Mouse (Mus musculus): Measurements from ENCODE around the gene Sgsm2. TPM values are rescaled to one million over a fixed set of nuclear protein-coding genes. Genes with fewer than 3 reads are reported as not detected.
A peak's percentile ranks its signal among the peaks of the same experiment; 100 is the strongest.

Gene Sgsm2
- total and polyA plus RNA-seq, 3 experiments: 5.1 to 8.3 (median 5.3) TPM

- no peak for DNase-seq
- Histone ChIP-seq H3K27me3 (ENCODE audit: control insufficient read depth, insufficient read depth, low read length) (no peaks in the 10 kb centered on the region), H3K9ac (ENCODE audit: low read depth, low read length) (no peak overlapping the region), H3K79me2 (replicated peaks; ENCODE audit: control insufficient read depth, insufficient read depth, low read length) (no peaks in the 10 kb centered on the region), H3K4me3 (no peak overlapping the region), H3K27ac (no peak overlapping the region), H3K4me1 (ENCODE audit: control insufficient read depth, insufficient read depth, low read length) (no peaks in the 10 kb centered on the region), H3K36me3 (ENCODE audit: control insufficient read depth, insufficient read depth, low read length) (no peaks in the 10 kb centered on the region)
- TF ChIP-seq POLR2A (IDR thresholded peaks at IDR 0.05; ENCODE audit: insufficient read depth, low read depth, low read length): no peak
- TF ChIP-seq CTCF (IDR thresholded peaks at IDR 0.05): peak; percentile 39
- intact Hi-C loops (cut with DNase I): loop anchor here (5.0 kb wide), 1 partner anchor 37 kb away; no protein-coding TSS in a partner anchor
Observed at GRCm38 (mm10) chr11:74810134-74810533, 86.7 kb downstream of the Sgsm2 start.

GRCm38 (mm10) chr11:74808251-74808853 lies 88.5 kb downstream of the Sgsm2 start:
- Histone ChIP-seq H3K27me3 (ENCODE audit: control insufficient read depth, insufficient read depth, low read length) (no peaks in the 10 kb centered on the region), H3K27ac (no peak overlapping the region), H3K4me1 (ENCODE audit: control insufficient read depth, insufficient read depth, low read length) (no peaks in the 10 kb centered on the region), H3K36me3 (ENCODE audit: control insufficient read depth, insufficient read depth, low read length) (no peaks in the 10 kb centered on the region), H3K79me2 (replicated peaks; ENCODE audit: control insufficient read depth, insufficient read depth, low read length) (no peaks in the 10 kb centered on the region), H3K9ac (ENCODE audit: low read depth, low read length) (no peak overlapping the region), H3K4me3 (no peak overlapping the region)
- TF ChIP-seq CTCF (IDR thresholded peaks at IDR 0.05): no peak
- TF ChIP-seq EP300 (IDR thresholded peaks at IDR 0.05; ENCODE audit: insufficient read depth, low read depth, low read length): no peak
- no peak for TF ChIP-seq POLR2A (IDR thresholded peaks at IDR 0.05; ENCODE audit: insufficient read depth, low read depth, low read length)
- WGBS: 84% methylated on average over 6 of the region's 6 CpGs
- intact Hi-C loops (cut with DNase I): no loop called here
- no peak for DNase-seq

GRCm38 (mm10) chr11:74807246-74807882 lies 89.5 kb downstream of the Sgsm2 start:
- WGBS: 89% methylated on average over 6 of the region's 6 CpGs
- no peak overlapping the region for H3K9ac ChIP-seq (ENCODE audit: low read depth, low read length)
- no peak overlapping the region for H3K27ac ChIP-seq
- no peak for DNase-seq
- no peaks in the 10 kb centered on the region for H3K36me3 ChIP-seq (ENCODE audit: control insufficient read depth, insufficient read depth, low read length)
- no peaks in the 10 kb centered on the region for H3K27me3 ChIP-seq (ENCODE audit: control insufficient read depth, insufficient read depth, low read length)
- H3K79me2 ChIP-seq (replicated peaks; ENCODE audit: control insufficient read depth, insufficient read depth, low read length): no peaks in the 10 kb centered on the region
- intact Hi-C loops (cut with DNase I): no loop called here
- H3K4me1 ChIP-seq (ENCODE audit: control insufficient read depth, insufficient read depth, low read length): no peaks in the 10 kb centered on the region
- H3K4me3 ChIP-seq: no peak overlapping the region
- TF ChIP-seq CTCF (IDR thresholded peaks at IDR 0.05): no peak
- TF ChIP-seq POLR2A (IDR thresholded peaks at IDR 0.05; ENCODE audit: insufficient read depth, low read depth, low read length): no peak
- no peak for TF ChIP-seq EP300 (IDR thresholded peaks at IDR 0.05; ENCODE audit: insufficient read depth, low read depth, low read length)

- no peak for TF ChIP-seq EP300 (IDR thresholded peaks at IDR 0.05; ENCODE audit: insufficient read depth, low read depth, low read length)
- no peak for TF ChIP-seq CTCF (IDR thresholded peaks at IDR 0.05)
- no peak for TF ChIP-seq POLR2A (IDR thresholded peaks at IDR 0.05; ENCODE audit: insufficient read depth, low read depth, low read length)
- 86% methylated on average over 3 of the region's 3 CpGs for WGBS
Observed at GRCm38 (mm10) chr11:74804081-74804627, 92.7 kb downstream of the Sgsm2 start.

GRCm38 (mm10) chr11:74800658-74801057 lies 96.2 kb downstream of the Sgsm2 start:
- Histone ChIP-seq H3K27ac (no peak overlapping the region), H3K79me2 (replicated peaks; ENCODE audit: control insufficient read depth, insufficient read depth, low read length) (no peaks in the 10 kb centered on the region), H3K4me3 (no peak overlapping the region), H3K9ac (ENCODE audit: low read depth, low read length) (no peak overlapping the region), H3K27me3 (ENCODE audit: control insufficient read depth, insufficient read depth, low read length) (no peaks in the 10 kb centered on the region), H3K4me1 (ENCODE audit: control insufficient read depth, insufficient read depth, low read length) (no peaks in the 10 kb centered on the region), H3K36me3 (ENCODE audit: control insufficient read depth, insufficient read depth, low read length) (no peaks in the 10 kb centered on the region)
- DNase-seq: no peak
- intact Hi-C loops (cut with DNase I): loop anchor here (5.0 kb wide), 1 partner anchor 118 kb away; no protein-coding TSS in a partner anchor
- 79% methylated on average over 4 of the region's 4 CpGs for WGBS
- TF ChIP-seq CTCF (IDR thresholded peaks at IDR 0.05) (no peak), EP300 (IDR thresholded peaks at IDR 0.05; ENCODE audit: insufficient read depth, low read depth, low read length) (no peak)

More at GRCm38 (mm10) chr11:74804081-74804627, 92.7 kb downstream of the Sgsm2 start:
- no peak for DNase-seq
- intact Hi-C loops (cut with DNase I): loop anchor here (5.0 kb wide), 1 partner anchor 122 kb away; no protein-coding TSS in a partner anchor
- Histone ChIP-seq H3K9ac (ENCODE audit: low read depth, low read length) (no peak overlapping the region), H3K36me3 (ENCODE audit: control insufficient read depth, insufficient read depth, low read length) (no peaks in the 10 kb centered on the region), H3K79me2 (replicated peaks; ENCODE audit: control insufficient read depth, insufficient read depth, low read length) (no peaks in the 10 kb centered on the region), H3K4me3 (no peak overlapping the region), H3K27ac (no peak overlapping the region), H3K4me1 (ENCODE audit: control insufficient read depth, insufficient read depth, low read length) (no peaks in the 10 kb centered on the region), H3K27me3 (ENCODE audit: control insufficient read depth, insufficient read depth, low read length) (no peaks in the 10 kb centered on the region)

Small RNAs within 50 kb of the gene (microRNA-seq; reads per million reads assigned to microRNA genes)
- 0.77 to 1.1 reads per million in 2 experiments for gene Mir6926

Other genes starting within 250 kb of the Sgsm2 start
- gene Cluh, start 247.6 kb downstream of the Sgsm2 start, total RNA-seq (2021): 100 to 1,000 TPM; 200 to 222 TPM
- gene Cluh, start 247.6 kb downstream of the Sgsm2 start, polyA plus RNA-seq (2012; rRNA removed): 133 and 177 TPM in 2 replicates
- gene Pafah1b1, start 172.4 kb downstream of the Sgsm2 start, total RNA-seq (2021): 100 to 1,000 TPM; 208 to 233 TPM
- gene Pafah1b1, start 172.4 kb downstream of the Sgsm2 start, polyA plus RNA-seq (2012; rRNA removed): 30.2 and 73.0 TPM in 2 replicates
- 10 to 100 TPM; 16.3 to 17.8 TPM for gene Mettl16, start 126.2 kb downstream of the Sgsm2 start, total RNA-seq (2021)
- gene Mettl16, start 126.2 kb downstream of the Sgsm2 start, polyA plus RNA-seq (2012; rRNA removed): 2.8 and 4.6 TPM in 2 replicates
- gene Mnt, start 66.1 kb downstream of the Sgsm2 start, total RNA-seq (2021): 10 to 100 TPM in 1 of 2 experiments, 1 to 10 TPM in 1; 6.7 to 10.7 TPM
- gene Mnt, start 66.1 kb downstream of the Sgsm2 start, polyA plus RNA-seq (2012; rRNA removed): 5.4 and 6.9 TPM in 2 replicates
- gene Tsr1, start 1.0 kb upstream of the Sgsm2 start, total RNA-seq (2021): 10 to 100 TPM; 17.7 to 18.5 TPM
- gene Tsr1, start 1.0 kb upstream of the Sgsm2 start, polyA plus RNA-seq (2012; rRNA removed): 7.3 and 8.8 TPM in 2 replicates
- gene Smg6, start 28.8 kb upstream of the Sgsm2 start, total RNA-seq (2021): 10 to 100 TPM; 17.8 to 19.5 TPM
- 18.1 and 26.5 TPM in 2 replicates for gene Smg6, start 28.8 kb upstream of the Sgsm2 start, polyA plus RNA-seq (2012; rRNA removed)
- 10 to 100 TPM; 24.1 to 31.7 TPM for gene Srr, start 28.9 kb upstream of the Sgsm2 start, total RNA-seq (2021)
- gene Srr, start 28.9 kb upstream of the Sgsm2 start, polyA plus RNA-seq (2012; rRNA removed): 12.6 and 25.1 TPM in 2 replicates